Mouse (Mus musculus): ENCODE results near the gene Bckdha. TPM values are rescaled to one million over a fixed set of nuclear protein-coding genes. Genes with fewer than 3 reads are reported as not detected.
A peak's percentile ranks its signal among the peaks of the same experiment; 100 is the strongest.

Gene Bckdha
- total RNA-seq, 1 experiment, result 96.0 TPM

- Histone ChIP-seq H3K4me3 (ENCODE audit: insufficient read depth in 1 of 2, low read depth in 1 of 2, low read length in 2 of 2, poor library complexity in 1 of 2, severe bottlenecking in 1 of 2) (peak overlapping the region; percentile 14 to 33; a peak in 2 of 4 replicates), H3K9me3 (ENCODE audit: control insufficient read depth, insufficient read depth, low read depth, low read length) (no peaks in the 10 kb centered on the region), H3K9ac (ENCODE audit: insufficient read depth, low read depth, low read length, poor library complexity, severe bottlenecking) (peak overlapping the region; percentile 56), H3K4me1 (ENCODE audit: control insufficient read depth in 2 of 2, insufficient read depth in 2 of 2, low read length in 2 of 2, poor library complexity in 1 of 2) (peaks cover 6 to 12% of the 10 kb centered on the region in 2 experiments; a peak in 3 of 4 replicates), H3K36me3 (ENCODE audit: control insufficient read depth, insufficient read depth, low read length, poor library complexity, severe bottlenecking) (peaks cover 4% of the 10 kb centered on the region; the same call in 1 of the 2 replicates), H3K27ac (ENCODE audit: insufficient read depth, low read depth, low read length, poor library complexity, severe bottlenecking) (peak overlapping the region; percentile 76; the same call in 1 of the 2 replicates)
- in situ Hi-C loops (cut with MboI; ENCODE audit: low sequenced_read_pairs in 2 of 2, unreplicated experiment in 2 of 2), result no loop called here
- TF ChIP-seq ZC3H11A (IDR thresholded peaks at IDR 0.05; ENCODE audit: borderline replicate concordance, low read depth, low read length) (no peak), ZNF384 (IDR thresholded peaks at IDR 0.05; ENCODE audit: low read depth, low read length) (peak; percentile 89), CHD2 (IDR thresholded peaks at IDR 0.05; ENCODE audit: low read depth, low read length) (no peak)
- DNase-seq (ENCODE audit: low read depth, low spot score), result no peak
Measured at GRCm38 (mm10) chr7:25655601-25656428, 3.0 kb downstream of the Bckdha start.

GRCm38 (mm10) chr7:25652244-25652759 is 6.5 kb downstream of the Bckdha start:
- TF ChIP-seq ZNF384 (IDR thresholded peaks at IDR 0.05; ENCODE audit: low read depth, low read length) (no peak), MAFK (IDR thresholded peaks at IDR 0.05; ENCODE audit: insufficient read depth, low read depth, low read length) (no peak), HCFC1 (IDR thresholded peaks at IDR 0.05; ENCODE audit: borderline replicate concordance, insufficient read depth, low read length) (no peak), CHD2 (IDR thresholded peaks at IDR 0.05; ENCODE audit: low read depth, low read length) (no peak), ZC3H11A (IDR thresholded peaks at IDR 0.05; ENCODE audit: borderline replicate concordance, low read depth, low read length) (no peak)
- H3K4me1 ChIP-seq (ENCODE audit: control insufficient read depth in 2 of 2, insufficient read depth in 2 of 2, low read length in 2 of 2, poor library complexity in 1 of 2), result peaks cover 0 to 12% of the 10 kb centered on the region in 2 experiments; a peak in 2 of 4 replicates
- no peak overlapping the region for H3K27ac ChIP-seq (ENCODE audit: insufficient read depth, low read depth, low read length, poor library complexity, severe bottlenecking)
- no peak overlapping the region for H3K4me3 ChIP-seq (ENCODE audit: insufficient read depth in 1 of 2, low read depth in 1 of 2, low read length in 2 of 2, poor library complexity in 1 of 2, severe bottlenecking in 1 of 2)
- H3K36me3 ChIP-seq (ENCODE audit: control insufficient read depth, insufficient read depth, low read length, poor library complexity, severe bottlenecking), result peaks cover 2% of the 10 kb centered on the region; the same call in 1 of the 2 replicates
- H3K9ac ChIP-seq (ENCODE audit: insufficient read depth, low read depth, low read length, poor library complexity, severe bottlenecking), result no peak overlapping the region
- in situ Hi-C loops (cut with MboI; ENCODE audit: low sequenced_read_pairs in 2 of 2, unreplicated experiment in 2 of 2), result no loop called here
- DNase-seq (ENCODE audit: low read depth, low spot score), result no peak
- no peaks in the 10 kb centered on the region for H3K9me3 ChIP-seq (ENCODE audit: control insufficient read depth, insufficient read depth, low read depth, low read length)

- H3K27ac ChIP-seq (ENCODE audit: insufficient read depth, low read depth, low read length, poor library complexity, severe bottlenecking), result no peak overlapping the region
- H3K36me3 ChIP-seq (ENCODE audit: control insufficient read depth, insufficient read depth, low read length, poor library complexity, severe bottlenecking), result peaks cover 2% of the 10 kb centered on the region; the same call in 1 of the 2 replicates
- H3K9ac ChIP-seq (ENCODE audit: insufficient read depth, low read depth, low read length, poor library complexity, severe bottlenecking), result 0 out of 2 replicates have a peak overlapping the region, but pooled peaks have one; percentile 8
- no peak overlapping the region for H3K4me3 ChIP-seq (ENCODE audit: insufficient read depth in 1 of 2, low read depth in 1 of 2, low read length in 2 of 2, poor library complexity in 1 of 2, severe bottlenecking in 1 of 2)
- peaks cover 0 to 12% of the 10 kb centered on the region in 2 experiments; a peak in 2 of 4 replicates for H3K4me1 ChIP-seq (ENCODE audit: control insufficient read depth in 2 of 2, insufficient read depth in 2 of 2, low read length in 2 of 2, poor library complexity in 1 of 2)
- in situ Hi-C loops (cut with MboI; ENCODE audit: low sequenced_read_pairs in 2 of 2, unreplicated experiment in 2 of 2), result no loop called here
- DNase-seq (ENCODE audit: low read depth, low spot score), result no peak
- no peak for TF ChIP-seq ZNF384 (IDR thresholded peaks at IDR 0.05; ENCODE audit: low read depth, low read length)
- TF ChIP-seq MAFK (IDR thresholded peaks at IDR 0.05; ENCODE audit: insufficient read depth, low read depth, low read length), result no peak
- no peaks in the 10 kb centered on the region for H3K9me3 ChIP-seq (ENCODE audit: control insufficient read depth, insufficient read depth, low read depth, low read length)
Measured at GRCm38 (mm10) chr7:25651281-25651680, 7.5 kb downstream of the Bckdha start.

GRCm38 (mm10) chr7:25649839-25650238 is 8.9 kb downstream of the Bckdha start:
- no peak for DNase-seq (ENCODE audit: low read depth, low spot score)
- in situ Hi-C loops (cut with MboI; ENCODE audit: low sequenced_read_pairs in 2 of 2, unreplicated experiment in 2 of 2), result no loop called here
- TF ChIP-seq MAFK (IDR thresholded peaks at IDR 0.05; ENCODE audit: insufficient read depth, low read depth, low read length), result no peak
- TF ChIP-seq ZNF384 (IDR thresholded peaks at IDR 0.05; ENCODE audit: low read depth, low read length), result no peak
- TF ChIP-seq CHD2 (IDR thresholded peaks at IDR 0.05; ENCODE audit: low read depth, low read length), result no peak
- no peak for TF ChIP-seq HCFC1 (IDR thresholded peaks at IDR 0.05; ENCODE audit: borderline replicate concordance, insufficient read depth, low read length)
- no peak for TF ChIP-seq ZC3H11A (IDR thresholded peaks at IDR 0.05; ENCODE audit: borderline replicate concordance, low read depth, low read length)

More at GRCm38 (mm10) chr7:25649839-25650238, 8.9 kb downstream of the Bckdha start:
- Histone ChIP-seq H3K27ac (ENCODE audit: insufficient read depth, low read depth, low read length, poor library complexity, severe bottlenecking) (no peak overlapping the region), H3K4me3 (ENCODE audit: insufficient read depth in 1 of 2, low read depth in 1 of 2, low read length in 2 of 2, poor library complexity in 1 of 2, severe bottlenecking in 1 of 2) (no peak overlapping the region), H3K9me3 (ENCODE audit: control insufficient read depth, insufficient read depth, low read depth, low read length) (no peaks in the 10 kb centered on the region), H3K36me3 (ENCODE audit: control insufficient read depth, insufficient read depth, low read length, poor library complexity, severe bottlenecking) (peaks cover 2% of the 10 kb centered on the region; the same call in 1 of the 2 replicates), H3K4me1 (ENCODE audit: control insufficient read depth in 2 of 2, insufficient read depth in 2 of 2, low read length in 2 of 2, poor library complexity in 1 of 2) (peaks cover 0 to 15% of the 10 kb centered on the region in 2 experiments; a peak in 2 of 4 replicates), H3K9ac (ENCODE audit: insufficient read depth, low read depth, low read length, poor library complexity, severe bottlenecking) (no peak overlapping the region)
